Mouse (Mus musculus): ENCODE measurements around the gene 1600014C23Rik. TPM values are rescaled to one million over a fixed set of nuclear protein-coding genes. Genes with fewer than 3 reads are reported as not detected.

1600014C23Rik gene
- polyA plus RNA-seq, 1 experiment, result not detected

GRCm38 (mm10) chr17:45735382-45736310, 2.0 kb upstream of the 1600014C23Rik start:
- Histone ChIP-seq H3K27ac (ENCODE audit: insufficient read depth, low read length) (no peak overlapping the region), H3K4me1 (ENCODE audit: control insufficient read depth, insufficient read depth, insufficient read length) (peaks cover 13% of the 10 kb centered on the region), H3K36me3 (ENCODE audit: control insufficient read depth, insufficient read depth, low read length) (no peaks in the 10 kb centered on the region), H3K4me3 (ENCODE audit: extremely low read depth, insufficient read depth, insufficient read length) (no peak overlapping the region), H3K27me3 (ENCODE audit: control insufficient read depth, insufficient read depth, low read length) (peaks cover 11% of the 10 kb centered on the region)
- WGBS, result 12% methylated on average over 10 of the region's 10 CpGs
- peak in 1 of 2 experiments; percentile 63 for DNase-seq (ENCODE audit: low read depth in 1 of 2, low spot score in 2 of 2)
- no peak for TF ChIP-seq POLR2A (IDR thresholded peaks at IDR 0.05; ENCODE audit: low read depth, low read length)
- peak; percentile 81; the same call in 1 of the 2 replicates for TF ChIP-seq CTCF (IDR thresholded peaks at IDR 0.05; ENCODE audit: extremely low read depth, insufficient read depth, insufficient read length, insufficient replicate concordance)

GRCm38 (mm10) chr17:45734881-45735280, 1.2 kb upstream of the 1600014C23Rik start:
- Histone ChIP-seq H3K4me3 (ENCODE audit: extremely low read depth, insufficient read depth, insufficient read length) (no peak overlapping the region), H3K4me1 (ENCODE audit: control insufficient read depth, insufficient read depth, insufficient read length) (peaks cover 13% of the 10 kb centered on the region), H3K27me3 (ENCODE audit: control insufficient read depth, insufficient read depth, low read length) (peaks cover 11% of the 10 kb centered on the region), H3K36me3 (ENCODE audit: control insufficient read depth, insufficient read depth, low read length) (no peaks in the 10 kb centered on the region), H3K27ac (ENCODE audit: insufficient read depth, low read length) (no peak overlapping the region)
- no peak for TF ChIP-seq POLR2A (IDR thresholded peaks at IDR 0.05; ENCODE audit: low read depth, low read length)
- no peak for TF ChIP-seq CTCF (IDR thresholded peaks at IDR 0.05; ENCODE audit: extremely low read depth, insufficient read depth, insufficient read length, insufficient replicate concordance)
- DNase-seq (ENCODE audit: low read depth in 1 of 2, low spot score in 2 of 2), result no peak
- WGBS, result 84% methylated on average over 4 of the region's 4 CpGs

- H3K36me3 ChIP-seq (ENCODE audit: control insufficient read depth, insufficient read depth, low read length), result no peaks in the 10 kb centered on the region
- H3K4me1 ChIP-seq (ENCODE audit: control insufficient read depth, insufficient read depth, insufficient read length), result peaks cover 13% of the 10 kb centered on the region
- no peak for DNase-seq (ENCODE audit: low read depth in 1 of 2, low spot score in 2 of 2)
- no peak for TF ChIP-seq CTCF (IDR thresholded peaks at IDR 0.05; ENCODE audit: extremely low read depth, insufficient read depth, insufficient read length, insufficient replicate concordance)
- TF ChIP-seq POLR2A (IDR thresholded peaks at IDR 0.05; ENCODE audit: low read depth, low read length), result no peak
- no peak overlapping the region for H3K4me3 ChIP-seq (ENCODE audit: extremely low read depth, insufficient read depth, insufficient read length)
- no peak overlapping the region for H3K27ac ChIP-seq (ENCODE audit: insufficient read depth, low read length)
- WGBS, result 56% methylated on average over 3 of the region's 3 CpGs
- H3K27me3 ChIP-seq (ENCODE audit: control insufficient read depth, insufficient read depth, low read length), result peaks cover 11% of the 10 kb centered on the region
These were observed 689 bp upstream of the 1600014C23Rik start for GRCm38 (mm10) chr17:45734333-45734732.

GRCm38 (mm10) chr17:45733038-45733734, 458 bp downstream of the 1600014C23Rik start:
- Histone ChIP-seq H3K4me3 (ENCODE audit: extremely low read depth, insufficient read depth, insufficient read length) (no peak overlapping the region), H3K36me3 (ENCODE audit: control insufficient read depth, insufficient read depth, low read length) (no peaks in the 10 kb centered on the region), H3K27ac (ENCODE audit: insufficient read depth, low read length) (no peak overlapping the region), H3K27me3 (ENCODE audit: control insufficient read depth, insufficient read depth, low read length) (peaks cover 11% of the 10 kb centered on the region), H3K4me1 (ENCODE audit: control insufficient read depth, insufficient read depth, insufficient read length) (peaks cover 13% of the 10 kb centered on the region)
- DNase-seq (ENCODE audit: low read depth in 1 of 2, low spot score in 2 of 2), result no peak
- TF ChIP-seq POLR2A (IDR thresholded peaks at IDR 0.05; ENCODE audit: low read depth, low read length) (no peak), CTCF (IDR thresholded peaks at IDR 0.05; ENCODE audit: extremely low read depth, insufficient read depth, insufficient read length, insufficient replicate concordance) (no peak)
- WGBS, result 84% methylated on average over 18 of the region's 19 CpGs

GRCm38 (mm10) chr17:45731172-45731864, 2.3 kb downstream of the 1600014C23Rik start:
- 37% methylated on average over 9 of the region's 9 CpGs for WGBS
- Histone ChIP-seq H3K27me3 (ENCODE audit: control insufficient read depth, insufficient read depth, low read length) (peaks cover 8% of the 10 kb centered on the region), H3K4me3 (ENCODE audit: extremely low read depth, insufficient read depth, insufficient read length) (no peak overlapping the region), H3K36me3 (ENCODE audit: control insufficient read depth, insufficient read depth, low read length) (no peaks in the 10 kb centered on the region), H3K4me1 (ENCODE audit: control insufficient read depth, insufficient read depth, insufficient read length) (peaks cover 11% of the 10 kb centered on the region), H3K27ac (ENCODE audit: insufficient read depth, low read length) (no peak overlapping the region)
- TF ChIP-seq POLR2A (IDR thresholded peaks at IDR 0.05; ENCODE audit: low read depth, low read length), result no peak
- TF ChIP-seq CTCF (IDR thresholded peaks at IDR 0.05; ENCODE audit: extremely low read depth, insufficient read depth, insufficient read length, insufficient replicate concordance), result peak; percentile 90
- peak; percentile 62 to 77 for DNase-seq (ENCODE audit: low read depth in 1 of 2, low spot score in 2 of 2)

GRCm38 (mm10) chr17:45730696-45731095, 2.9 kb downstream of the 1600014C23Rik start:
- no peak for DNase-seq (ENCODE audit: low read depth in 1 of 2, low spot score in 2 of 2)
- Histone ChIP-seq H3K27ac (ENCODE audit: insufficient read depth, low read length) (no peak overlapping the region), H3K4me1 (ENCODE audit: control insufficient read depth, insufficient read depth, insufficient read length) (peaks cover 5% of the 10 kb centered on the region), H3K4me3 (ENCODE audit: extremely low read depth, insufficient read depth, insufficient read length) (no peak overlapping the region), H3K27me3 (ENCODE audit: control insufficient read depth, insufficient read depth, low read length) (peaks cover 8% of the 10 kb centered on the region), H3K36me3 (ENCODE audit: control insufficient read depth, insufficient read depth, low read length) (no peaks in the 10 kb centered on the region)
- WGBS, result 97% methylated on average over 4 of the region's 4 CpGs
- TF ChIP-seq POLR2A (IDR thresholded peaks at IDR 0.05; ENCODE audit: low read depth, low read length) (no peak), CTCF (IDR thresholded peaks at IDR 0.05; ENCODE audit: extremely low read depth, insufficient read depth, insufficient read length, insufficient replicate concordance) (no peak)

Measured in spleen, adult 2 months (tissue).